Mouse (Mus musculus): ENCODE measurements around the gene Ints14. TPM values are rescaled to one million over a fixed set of nuclear protein-coding genes. Genes with fewer than 3 reads are reported as not detected.

Ints14 gene
- total RNA-seq (2021), result 10 to 100 TPM; 22.4 to 25.0 TPM
- long read RNA-seq, experiment 1, transcript Ints14-202 (13 exons, 2,820 nt), result major isoform, 15 of 22 reads
- long read RNA-seq, experiment 1, partial matches to known transcripts, result 5 of 22 reads
- long read RNA-seq, experiment 1, other reads (novel, unspliced or antisense), result 1 of 22 reads
- long read RNA-seq, experiment 2, transcript Ints14-202 (13 exons, 2,820 nt), result major isoform, 15 of 30 reads
- long read RNA-seq, experiment 2, partial matches to known transcripts, result 10 of 30 reads
- long read RNA-seq, experiment 2, other reads (novel, unspliced or antisense), result 2 of 30 reads

DNA sequence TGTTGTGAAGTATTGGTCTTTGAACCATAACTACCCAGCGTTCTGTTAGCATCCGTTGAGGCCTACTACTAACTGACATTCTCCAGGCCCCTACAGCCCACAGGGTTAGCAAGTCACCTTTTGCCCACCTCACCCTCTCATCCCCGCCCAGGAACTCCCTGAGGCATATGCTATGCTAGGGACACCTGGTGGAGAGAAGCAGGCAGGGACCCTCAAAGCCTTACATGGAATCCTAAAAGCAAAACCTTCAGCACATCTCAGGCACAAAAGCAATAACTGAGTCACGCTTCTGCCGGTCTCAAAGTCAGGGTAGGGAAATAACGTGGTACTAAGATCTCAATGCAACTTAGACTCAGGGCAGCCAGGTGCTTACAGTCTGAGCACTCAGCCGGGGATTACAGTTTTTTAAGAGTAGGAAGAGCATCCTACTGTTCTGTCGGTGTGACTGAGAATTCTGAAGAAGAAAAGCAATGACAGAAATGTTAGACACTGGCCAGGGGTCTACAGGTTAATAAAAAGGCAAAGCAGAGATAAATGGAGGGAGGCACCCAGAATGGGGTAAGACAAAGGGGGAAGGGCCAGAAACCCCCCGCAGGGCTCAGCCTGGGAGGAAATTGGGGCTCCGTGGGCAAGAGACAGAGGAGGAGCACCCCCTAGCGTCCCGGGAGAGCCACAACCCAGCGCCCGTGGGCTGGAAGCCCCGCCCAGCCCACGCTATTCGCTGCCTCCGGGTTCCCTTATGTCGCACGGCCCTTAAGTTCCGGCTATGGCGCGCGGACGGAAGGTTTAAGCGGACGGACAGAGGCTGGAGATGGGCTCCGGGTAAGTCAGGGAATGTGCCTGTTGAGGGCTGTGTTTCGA, at the start of gene Ints14:
Gene Ints14 (plus strand): TSS at position 789 of the 861 bp plus-strand sequence.
- peak; percentile 96 to 98 for DNase-seq (ENCODE audit: low spot score in 2 of 2)

DNA sequence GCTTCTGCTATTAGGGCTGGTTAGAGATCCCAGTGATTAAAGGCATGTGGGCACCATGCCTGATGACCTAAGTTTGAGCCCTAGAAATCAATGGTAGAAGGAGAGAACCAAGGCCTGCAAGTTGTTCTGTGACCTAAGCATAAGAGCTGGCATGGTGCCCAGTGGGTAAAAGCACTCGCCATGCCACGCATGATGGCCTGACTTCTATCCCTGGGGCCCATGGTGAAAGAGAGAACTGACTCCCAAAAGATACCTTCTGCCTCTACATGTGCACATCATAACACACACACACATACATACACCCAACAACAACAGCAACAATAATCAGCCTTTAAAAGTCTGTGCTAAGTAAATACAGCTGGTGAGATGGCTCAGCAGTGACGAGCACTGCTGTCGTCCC, 47.3 kb upstream of the Ints14 start:
- DNase-seq (ENCODE audit: low spot score in 2 of 2), result no peak

DNA sequence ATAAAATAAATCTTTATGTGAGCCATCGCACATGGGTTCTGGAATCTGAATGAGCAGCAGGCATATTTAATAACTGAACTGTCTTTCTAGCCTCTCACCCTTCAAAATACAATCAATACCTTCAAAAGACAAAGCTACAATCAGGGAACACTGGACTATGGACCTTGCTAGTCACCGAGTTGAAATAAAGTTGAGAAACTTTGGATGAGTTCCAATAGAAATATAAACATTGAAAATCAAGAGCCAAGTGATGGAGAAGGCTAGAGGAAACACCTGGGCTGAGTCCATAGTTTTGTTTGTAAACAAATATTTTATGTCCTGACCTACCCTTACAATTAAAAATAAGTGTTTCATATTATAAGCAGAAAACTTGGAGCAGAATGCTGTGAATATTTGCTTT, 46.7 kb upstream of the Ints14 start:
- DNase-seq (ENCODE audit: low spot score in 2 of 2), result no peak

DNA sequence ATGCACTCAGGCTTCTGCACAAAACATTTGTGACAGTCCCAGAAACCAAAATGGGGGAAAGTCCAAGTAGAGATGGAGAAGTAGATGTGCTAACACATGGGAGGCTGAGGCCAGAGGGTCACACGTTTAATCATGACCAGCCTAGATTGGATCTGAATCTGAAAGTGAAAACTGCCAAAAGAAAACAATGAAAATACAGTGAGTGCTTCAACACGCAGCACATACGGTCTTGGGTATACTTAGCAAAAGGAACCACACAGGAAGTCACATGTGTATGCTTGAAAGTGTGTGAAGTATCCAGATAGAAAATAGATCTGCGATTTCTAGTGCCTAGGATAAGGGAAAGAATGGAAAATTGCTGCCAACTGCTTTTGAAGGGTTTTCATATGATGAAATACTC, 46.1 kb upstream of the Ints14 start:
- no peak for DNase-seq (ENCODE audit: low spot score in 2 of 2)

DNA sequence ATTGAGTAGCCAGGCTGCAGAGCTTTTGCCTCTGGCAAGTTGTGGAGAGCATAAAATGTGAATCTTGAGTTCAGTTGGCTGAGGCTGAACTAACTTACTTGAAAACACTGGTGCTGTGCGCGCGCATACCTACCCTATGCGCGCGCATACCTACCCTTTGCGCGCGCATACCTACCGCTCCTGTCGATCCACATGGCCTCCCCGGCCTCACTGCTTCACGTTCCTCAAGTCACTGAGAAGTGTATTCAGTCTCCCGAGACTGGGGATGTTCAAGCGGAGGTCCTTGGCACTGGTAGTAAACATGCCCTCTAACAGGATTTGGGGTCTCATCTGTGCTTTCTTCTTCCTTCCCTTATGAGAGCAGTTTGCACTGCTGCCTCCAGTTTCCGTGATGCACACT, 42.1 kb upstream of the Ints14 start:
- no peak for DNase-seq (ENCODE audit: low spot score in 2 of 2)

DNA sequence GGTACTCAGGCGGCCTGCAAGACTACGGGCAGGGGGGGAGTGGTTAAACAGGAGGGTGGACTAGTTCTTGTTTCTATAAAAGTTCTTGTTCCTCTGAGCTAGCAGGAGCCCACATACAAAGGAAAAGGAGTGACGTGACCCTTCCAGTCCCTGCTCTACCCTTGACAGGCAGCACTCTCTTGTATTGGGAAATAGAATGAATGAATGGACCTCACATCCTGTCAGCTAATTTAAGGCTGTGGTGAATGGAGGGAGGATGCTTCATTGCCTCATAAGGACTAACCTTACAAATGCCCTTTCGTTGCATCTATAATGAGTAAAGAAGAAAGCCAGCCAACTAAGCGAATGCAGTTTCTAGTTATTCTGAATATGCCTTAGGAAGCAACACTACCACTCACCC, 34.9 kb upstream of the Ints14 start:
- no peak for DNase-seq (ENCODE audit: low spot score in 2 of 2)

DNA sequence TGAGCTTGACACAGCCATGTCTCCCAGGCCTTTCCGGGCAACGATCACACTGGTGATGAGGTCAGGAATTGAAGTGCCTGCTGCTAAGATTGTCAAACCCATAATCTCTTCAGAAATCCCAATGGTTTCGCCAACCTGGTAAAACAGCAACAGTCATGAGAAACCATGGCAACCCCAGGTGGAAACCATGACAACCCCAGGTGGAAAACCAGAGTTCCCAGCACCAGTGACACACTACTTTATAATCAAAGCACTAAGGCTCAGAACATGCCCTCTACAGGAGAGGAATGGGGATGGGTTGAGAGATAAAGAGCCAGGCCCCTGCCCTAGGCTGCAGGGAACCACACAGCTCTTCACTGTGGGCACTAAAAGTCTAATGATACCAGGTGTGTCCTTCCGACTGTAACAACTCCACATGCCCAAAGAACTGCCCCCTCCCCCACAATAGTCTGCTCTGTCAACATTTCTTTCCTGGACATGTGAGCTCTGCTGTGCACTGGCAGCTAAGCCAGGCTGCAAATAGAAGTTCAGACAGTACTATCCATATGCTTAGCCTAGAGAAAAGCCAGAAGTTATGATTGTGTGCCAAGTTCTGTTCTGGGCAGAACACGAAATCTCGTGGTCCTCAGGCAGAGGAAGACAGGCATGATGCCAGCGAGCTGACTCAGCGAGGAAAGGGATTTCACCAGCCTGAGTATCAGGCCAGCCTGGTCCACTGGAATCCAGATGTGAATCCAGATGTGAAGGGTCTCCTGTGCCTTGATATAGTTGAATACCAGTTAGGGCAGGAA, 34.3 kb upstream of the Ints14 start:
- DNase-seq (ENCODE audit: low spot score in 2 of 2), result peak; percentile 58 to 77

DNA sequence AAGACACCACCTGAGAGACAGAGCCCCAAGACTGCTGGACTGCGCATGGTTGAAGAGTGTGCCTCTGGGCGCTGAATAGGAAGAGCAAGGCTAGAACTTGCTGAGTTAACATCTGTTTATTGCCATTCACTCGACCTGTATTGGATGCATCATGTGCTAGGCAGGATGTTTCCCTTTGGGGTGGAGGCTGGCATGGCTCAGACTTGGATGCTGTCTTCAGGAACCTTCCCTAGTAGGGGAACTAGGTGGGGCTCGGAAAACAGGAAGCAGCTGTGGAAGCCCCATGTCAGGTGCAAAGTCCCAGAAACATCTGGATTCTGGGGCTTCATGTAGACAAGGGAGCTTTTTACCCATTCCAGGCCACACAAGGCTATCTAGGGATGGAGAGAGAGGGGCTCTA, 30.4 kb upstream of the Ints14 start:
- no peak for DNase-seq (ENCODE audit: low spot score in 2 of 2)

DNA sequence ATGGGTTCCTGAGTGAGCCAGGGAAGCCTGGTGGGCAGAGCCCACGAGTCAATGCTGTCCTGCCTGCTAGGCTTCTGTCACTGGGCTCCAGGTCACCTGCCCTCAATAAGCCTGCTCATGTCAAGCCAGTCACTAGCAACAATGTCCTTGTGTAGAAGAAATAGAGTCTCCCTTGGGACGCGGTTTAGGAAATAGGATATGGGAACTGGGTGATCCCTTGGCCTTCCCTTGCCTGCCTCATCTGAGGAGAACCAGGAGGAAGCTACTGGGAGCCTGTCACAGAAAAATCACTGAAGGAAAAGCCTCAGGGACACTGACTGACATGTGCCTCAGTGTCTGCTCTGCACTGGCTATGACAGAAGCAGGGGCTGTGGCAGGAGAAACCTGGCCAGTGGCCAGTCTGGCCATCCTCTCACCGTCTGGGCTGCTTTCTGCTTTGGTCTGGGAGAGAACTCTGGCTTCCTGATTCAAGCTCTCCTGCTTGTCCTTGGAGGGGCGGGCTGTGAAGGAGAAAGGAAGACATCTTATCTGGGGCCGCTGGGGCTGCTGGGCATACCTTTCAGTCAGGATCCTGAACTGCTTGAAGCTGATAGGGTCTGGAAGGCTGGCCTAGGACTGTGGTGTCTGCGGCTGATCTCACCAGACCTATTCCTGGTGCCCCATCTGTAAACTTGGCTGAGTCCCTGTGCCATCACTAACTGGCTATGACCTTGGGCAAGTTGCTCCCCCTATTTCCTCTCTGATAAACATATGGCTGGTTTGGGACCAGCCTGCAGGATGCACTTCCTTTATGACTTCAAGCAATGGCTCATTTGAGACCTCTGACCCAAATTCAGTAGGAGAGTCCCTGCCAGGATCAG, 28.7 kb upstream of the Ints14 start:
- no peak for DNase-seq (ENCODE audit: low spot score in 2 of 2)

DNA sequence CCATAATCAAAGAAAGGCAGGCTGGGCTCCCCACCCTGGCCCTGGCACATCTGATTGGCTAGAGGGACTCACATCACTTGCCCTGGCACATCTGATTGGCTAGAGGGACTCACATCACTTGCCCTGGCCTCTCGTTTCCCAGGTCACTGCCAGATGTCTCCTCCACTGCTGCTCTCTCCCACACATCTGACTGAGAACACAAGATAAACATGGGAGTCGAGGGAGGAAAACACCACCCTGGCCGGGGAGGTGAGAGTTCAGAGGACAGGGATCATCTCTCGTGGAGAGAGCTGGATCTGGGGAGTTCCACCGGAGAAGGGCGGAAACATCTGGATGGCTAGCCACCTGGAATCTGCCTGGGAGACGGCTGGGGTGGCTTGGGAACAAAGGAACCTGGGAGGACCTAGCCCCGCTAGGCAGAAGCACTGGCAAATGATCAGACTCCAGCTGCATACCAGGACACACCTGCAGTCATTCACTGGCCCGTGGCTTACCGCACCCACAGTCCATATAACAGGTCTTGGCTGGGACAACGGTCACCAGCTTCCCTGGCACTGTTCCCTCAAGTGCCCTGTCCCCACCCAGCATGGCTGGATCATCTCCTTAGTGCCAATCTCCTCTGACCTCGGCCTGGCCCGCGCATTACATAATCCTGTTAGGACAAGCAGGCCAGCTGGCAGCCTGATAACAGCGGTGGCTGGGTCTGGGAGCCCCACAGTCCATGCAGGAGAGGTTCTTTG, 26.5 kb upstream of the Ints14 start:
- DNase-seq (ENCODE audit: low spot score in 2 of 2), result no peak

DNA sequence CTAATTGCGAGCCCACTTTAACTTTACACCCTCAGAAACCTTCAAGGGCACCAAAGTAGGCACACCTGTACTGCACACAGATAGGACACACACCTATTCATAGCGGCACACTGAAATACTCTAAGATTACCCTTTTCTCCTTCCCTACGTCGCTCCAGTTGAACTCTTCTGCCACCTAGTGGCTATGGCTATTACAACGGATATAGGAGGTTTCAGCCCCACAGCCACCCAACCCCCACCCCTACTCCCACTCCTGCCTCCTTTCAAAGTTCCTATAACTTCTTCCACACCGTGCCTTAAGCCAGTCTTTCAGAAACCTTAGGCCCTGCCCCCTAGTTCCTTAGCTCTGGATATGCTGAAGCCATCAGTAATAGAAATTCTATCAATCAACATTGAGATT, 24.2 kb upstream of the Ints14 start:
- DNase-seq (ENCODE audit: low spot score in 2 of 2), result peak; percentile 46 to 48

DNA sequence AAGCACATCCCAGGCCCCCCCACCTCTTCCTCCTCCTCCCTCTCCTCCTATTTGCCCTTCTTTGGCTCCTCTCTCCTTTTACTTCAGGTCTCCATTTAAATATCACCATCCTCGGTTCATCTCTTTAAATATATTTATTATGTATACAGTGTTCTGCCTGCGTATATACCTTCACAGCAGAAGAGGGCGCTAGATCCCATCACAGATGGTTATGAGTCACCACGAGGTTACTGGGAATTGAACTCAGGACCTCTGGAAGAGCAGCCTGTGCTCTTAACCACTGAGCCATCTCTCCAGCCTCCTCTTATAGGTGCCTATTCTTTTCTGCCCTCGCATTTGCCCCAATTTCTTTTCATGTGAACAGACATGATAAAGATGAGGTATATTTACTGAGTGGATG, 23.2 kb upstream of the Ints14 start:
- DNase-seq (ENCODE audit: low spot score in 2 of 2), result no peak

DNA sequence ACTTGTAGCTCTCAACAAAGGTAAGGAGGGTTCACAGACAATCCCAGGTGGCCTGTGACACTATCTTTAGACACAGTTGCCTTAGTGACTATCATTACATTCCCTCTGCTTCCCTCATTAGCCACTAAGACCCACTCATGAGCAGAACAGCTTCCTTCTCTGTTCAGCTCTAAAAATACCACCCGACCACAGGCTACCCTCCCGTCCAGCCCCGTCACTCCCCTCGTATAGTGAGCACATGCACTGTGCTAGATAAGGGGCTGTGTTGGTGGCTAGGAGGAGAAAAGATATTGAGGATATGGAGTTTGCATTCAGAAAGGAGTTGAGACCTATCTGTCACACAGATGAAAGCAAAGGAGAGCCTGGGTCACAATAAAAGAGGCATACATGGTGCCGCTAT, 22.2 kb upstream of the Ints14 start:
- no peak for DNase-seq (ENCODE audit: low spot score in 2 of 2)

DNA sequence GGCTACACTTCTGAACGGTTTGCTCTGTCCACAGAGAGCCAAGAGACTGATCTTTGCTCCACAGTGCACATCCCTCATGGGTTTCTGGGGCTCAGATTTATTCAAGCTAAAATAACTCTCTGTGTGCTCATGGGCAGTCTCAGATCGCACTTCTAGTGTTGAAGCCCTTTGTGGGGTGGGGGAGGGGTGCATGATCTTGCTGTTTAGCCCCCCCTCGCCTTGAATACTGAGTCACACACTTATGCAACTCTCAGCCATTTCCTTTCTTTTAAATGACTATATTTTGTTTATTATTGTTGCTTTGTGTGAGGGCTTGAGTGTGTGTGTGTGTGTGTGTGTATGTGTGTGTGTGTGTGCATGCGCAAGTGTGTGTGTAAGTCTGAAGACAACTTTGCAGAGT, 21.4 kb upstream of the Ints14 start:
- no peak for DNase-seq (ENCODE audit: low spot score in 2 of 2)

DNA sequence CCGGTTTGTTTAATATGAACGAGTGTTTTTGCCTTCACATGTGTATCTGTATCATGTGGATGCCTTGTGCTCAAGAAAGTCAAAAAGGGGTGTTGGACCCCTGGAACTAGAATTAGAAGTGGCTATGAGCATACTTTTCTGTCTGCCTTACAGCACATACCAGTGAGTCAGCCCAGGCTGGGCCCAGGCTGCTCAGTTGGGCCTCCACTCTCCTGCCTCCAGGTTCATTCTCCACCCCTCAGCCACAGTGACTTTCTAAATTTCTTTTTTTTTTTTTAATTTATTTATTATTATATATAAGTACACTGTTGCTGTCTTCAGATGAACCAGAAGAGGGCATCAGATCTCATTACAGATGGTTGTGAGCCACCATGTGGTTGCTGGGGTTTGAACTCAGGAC, 20.9 kb upstream of the Ints14 start:
- DNase-seq (ENCODE audit: low spot score in 2 of 2), result no peak

DNA sequence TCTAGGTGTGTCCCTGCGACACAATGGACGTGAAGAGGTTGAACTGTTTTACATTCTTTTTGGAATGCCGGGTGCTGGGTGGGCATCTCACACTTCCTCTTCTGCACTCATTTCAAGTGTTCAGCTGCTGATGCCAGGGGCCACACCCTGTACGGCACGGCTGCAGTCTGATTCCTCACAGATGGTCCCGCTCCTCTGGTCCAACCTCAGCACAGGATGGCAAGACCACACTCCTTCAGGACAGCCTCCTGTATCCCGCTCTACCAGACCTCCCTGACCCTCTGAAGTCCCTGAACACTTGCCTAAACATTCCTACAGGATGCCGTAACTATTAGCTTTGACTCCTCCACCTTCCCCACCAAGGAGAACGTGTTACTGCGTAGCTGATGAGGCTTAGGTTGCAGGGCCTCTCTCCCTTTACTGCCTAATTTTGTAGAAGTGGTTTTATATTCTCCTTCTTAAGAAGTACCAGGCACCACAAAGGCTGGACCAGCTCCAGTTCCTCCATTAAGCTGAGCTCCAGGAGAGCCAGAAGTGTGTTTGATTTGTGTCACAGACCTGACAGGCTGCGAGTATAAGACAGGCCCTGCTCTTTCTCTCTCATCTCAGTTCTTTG, 19.9 kb upstream of the Ints14 start:
- no peak for DNase-seq (ENCODE audit: low spot score in 2 of 2)

DNA sequence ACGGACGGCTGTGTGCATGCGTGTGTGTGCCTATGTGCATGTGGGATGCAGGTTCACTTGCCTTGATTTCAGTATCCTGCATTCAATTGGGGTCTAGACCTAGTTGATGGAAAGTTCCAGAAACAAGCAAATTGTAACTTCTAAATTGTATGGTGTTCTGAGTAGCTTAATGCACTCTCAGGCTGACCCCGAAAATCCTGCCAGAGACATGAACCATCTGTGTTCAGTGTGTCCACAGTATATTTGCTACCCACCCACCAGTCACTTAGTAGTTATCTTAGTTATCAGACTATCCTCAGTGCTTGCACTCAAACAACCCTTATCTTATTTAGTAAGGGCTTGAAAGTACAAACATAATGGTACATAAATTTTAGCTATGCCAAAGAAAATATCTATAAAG, 19.1 kb upstream of the Ints14 start:
- no peak for DNase-seq (ENCODE audit: low spot score in 2 of 2)

DNA sequence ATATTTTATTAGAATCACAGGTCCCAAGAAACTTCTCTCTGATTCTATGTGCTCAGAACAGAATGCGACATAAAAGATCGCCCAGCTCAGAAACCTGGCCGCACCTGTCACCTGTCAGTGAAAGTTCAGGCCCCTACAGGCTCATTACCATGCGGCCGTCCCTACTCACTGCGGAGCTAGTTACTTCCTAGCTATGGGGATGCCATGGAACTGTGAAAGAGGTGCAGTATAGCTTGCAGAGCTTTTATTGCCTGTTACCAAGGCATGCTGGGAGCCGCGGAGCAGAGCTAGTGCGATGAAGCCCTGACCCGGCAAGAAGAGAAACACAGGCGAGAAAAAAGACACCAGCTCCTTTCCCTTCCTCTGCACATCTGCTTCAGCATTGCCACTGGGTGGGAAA, 16.7 kb upstream of the Ints14 start:
- no peak for DNase-seq (ENCODE audit: low spot score in 2 of 2)

DNA sequence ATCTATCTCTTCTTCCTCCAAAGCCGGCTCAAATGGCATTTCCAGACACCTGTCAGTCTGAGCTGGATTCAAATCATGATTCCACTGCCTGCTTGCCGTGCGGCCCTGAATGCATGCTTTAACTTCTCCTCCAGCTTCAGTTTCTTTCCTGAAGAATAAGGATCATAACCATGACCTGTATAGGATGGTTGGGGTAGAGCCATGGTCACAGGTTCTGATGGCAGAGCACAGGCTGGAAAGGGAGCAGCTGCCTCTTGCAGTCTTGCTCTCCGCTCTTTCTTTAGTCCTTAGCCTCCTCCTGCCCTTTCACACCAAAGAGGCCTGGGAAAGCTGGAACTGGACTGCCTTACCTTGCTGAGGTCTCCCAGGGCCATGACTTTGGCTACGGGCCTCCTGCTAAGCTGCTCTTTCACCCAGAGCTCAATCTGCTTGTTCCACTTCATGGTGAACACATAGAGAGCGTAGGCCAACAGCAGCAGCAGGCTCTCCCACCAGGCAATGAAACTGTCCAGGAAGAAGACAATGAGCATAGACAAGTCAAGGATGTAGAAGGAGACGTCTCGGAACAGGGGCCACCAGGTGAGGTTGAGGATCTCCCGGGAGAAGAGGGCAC, 13.1 kb upstream of the Ints14 start:
- DNase-seq (ENCODE audit: low spot score in 2 of 2), result no peak

Measured in layer of hippocampus, postnatal 14 days (tissue).